Mouse (Mus musculus): ENCODE results near the gene Tex2.

Gene Tex2

GRCm38 (mm10) chr11:106542385-106542784 lies 70.8 kb downstream of the Tex2 start:
- DNase-seq, result no peak

- DNase-seq, result no peak
These were observed 72.5 kb downstream of the Tex2 start for GRCm38 (mm10) chr11:106540506-106541268.

- peak; percentile 28 for DNase-seq
These were observed 76.8 kb downstream of the Tex2 start for GRCm38 (mm10) chr11:106536253-106536912.

- DNase-seq, result no peak
These were observed 77.5 kb downstream of the Tex2 start for GRCm38 (mm10) chr11:106535660-106536252.

- no peak for DNase-seq
These were observed 80.9 kb downstream of the Tex2 start for GRCm38 (mm10) chr11:106532248-106532790.

- no peak for DNase-seq
These were observed 83.4 kb downstream of the Tex2 start for GRCm38 (mm10) chr11:106529786-106530185.

GRCm38 (mm10) chr11:106529113-106529512 lies 84.1 kb downstream of the Tex2 start:
- DNase-seq, result no peak

GRCm38 (mm10) chr11:106527926-106528325 lies 85.3 kb downstream of the Tex2 start:
- no peak for DNase-seq

- DNase-seq, result no peak
These were observed 85.9 kb downstream of the Tex2 start for GRCm38 (mm10) chr11:106527147-106527821.

- DNase-seq, result no peak
These were observed 90.7 kb downstream of the Tex2 start for GRCm38 (mm10) chr11:106522538-106522937.

GRCm38 (mm10) chr11:106521612-106522011 lies 91.6 kb downstream of the Tex2 start:
- DNase-seq, result no peak

GRCm38 (mm10) chr11:106520404-106520803 lies 92.8 kb downstream of the Tex2 start:
- DNase-seq, result no peak

GRCm38 (mm10) chr11:106519519-106519918 lies 93.7 kb downstream of the Tex2 start:
- DNase-seq, result no peak

GRCm38 (mm10) chr11:106518391-106518790 lies 94.8 kb downstream of the Tex2 start:
- no peak for DNase-seq

- DNase-seq, result peak; percentile 35
These were observed 98.0 kb downstream of the Tex2 start for GRCm38 (mm10) chr11:106515079-106515745.

GRCm38 (mm10) chr11:106514446-106514845 lies 98.8 kb downstream of the Tex2 start:
- DNase-seq, result no peak

- DNase-seq, result peak; percentile 61
These were observed 100.1 kb downstream of the Tex2 start for GRCm38 (mm10) chr11:106513166-106513565.

GRCm38 (mm10) chr11:106512006-106512390 lies 101.2 kb downstream of the Tex2 start:
- no peak for DNase-seq

- DNase-seq, result no peak
These were observed 101.8 kb downstream of the Tex2 start for GRCm38 (mm10) chr11:106511236-106512005.

- DNase-seq, result no peak
These were observed 105.6 kb downstream of the Tex2 start for GRCm38 (mm10) chr11:106507638-106508037.

- DNase-seq, result no peak
These were observed 107.0 kb downstream of the Tex2 start for GRCm38 (mm10) chr11:106506211-106506610.

- DNase-seq, result no peak
These were observed 109.1 kb downstream of the Tex2 start for GRCm38 (mm10) chr11:106504129-106504528.
